Mouse (Mus musculus): ENCODE results near the gene Apoe. TPM values are rescaled to one million over a fixed set of nuclear protein-coding genes. Genes with fewer than 3 reads are reported as not detected.

Gene Apoe
- total and polyA plus RNA-seq, 3 experiments = 33.3 to 61.4 TPM; not detected in 1

- Histone ChIP-seq H3K4me3 (ENCODE audit: control insufficient read depth in 1 of 2, insufficient read depth in 1 of 2, low read depth in 2 of 2, low read length in 2 of 2) (no peak overlapping the region), H3K27ac (ENCODE audit: control insufficient read depth, low read depth, low read length) (peak overlapping the region; percentile 98), H3K9me3 (replicated peaks; ENCODE audit: insufficient read depth, low read length) (no peaks in the 10 kb centered on the region), H3K4me1 (ENCODE audit: control insufficient read depth in 1 of 2, insufficient read depth in 2 of 2, low read length in 2 of 2) (peaks cover 14 to 51% of the 10 kb centered on the region in 2 experiments), H3K79me2 (ENCODE audit: control insufficient read depth, insufficient read depth, low read length, poor library complexity) (no peaks in the 10 kb centered on the region), H3K9ac (ENCODE audit: control insufficient read depth, low read depth, low read length, poor library complexity, severe bottlenecking) (no peak overlapping the region), H3K36me3 (ENCODE audit: control insufficient read depth in 1 of 2, insufficient read depth in 2 of 2, low read length in 2 of 2) (peaks cover 0 to 46% of the 10 kb centered on the region in 2 experiments; a peak in 2 of 4 replicates), H3K27me3 (ENCODE audit: control insufficient read depth in 1 of 2, insufficient read depth in 2 of 2, low read length in 2 of 2) (no peaks in the 10 kb centered on the region)
- DNase-seq (ENCODE audit: low read depth, low spot score) = no peak
- TF ChIP-seq ELF1 (IDR thresholded peaks at IDR 0.05; ENCODE audit: low read depth, low read length) (no peak), NRF1 (IDR thresholded peaks at IDR 0.05; ENCODE audit: insufficient read depth, low read depth, low read length, poor library complexity, severe bottlenecking) (no peak), EP300 (IDR thresholded peaks at IDR 0.05; ENCODE audit: low read depth in 1 of 2, low read length in 2 of 2) (no peak), MYB (IDR thresholded peaks at IDR 0.05; ENCODE audit: low read depth, low read length) (no peak), TBP (IDR thresholded peaks at IDR 0.05; ENCODE audit: low read depth, low read length) (no peak), NELFE (IDR thresholded peaks at IDR 0.05; ENCODE audit: low read depth, low read length) (no peak), HCFC1 (IDR thresholded peaks at IDR 0.05; ENCODE audit: low read depth, low read length) (no peak), BHLHE40 (IDR thresholded peaks at IDR 0.05; ENCODE audit: borderline replicate concordance, low read depth, low read length) (no peak), MAFK (IDR thresholded peaks at IDR 0.05; ENCODE audit: borderline replicate concordance, low read depth, low read length) (no peak), CTCF (IDR thresholded peaks at IDR 0.05 in 2 of 3, conservative IDR thresholded peaks at IDR 0.05 in 1 of 3; ENCODE audit: control insufficient read depth in 1 of 3, insufficient read depth in 1 of 3, low read depth in 2 of 3, low read length in 3 of 3, poor library complexity in 1 of 3, severe bottlenecking in 1 of 3) (no peak), GATA1 (IDR thresholded peaks at IDR 0.05; ENCODE audit: low read depth, low read length) (no peak), TCF12 (IDR thresholded peaks at IDR 0.05; ENCODE audit: low read depth, low read length) (no peak), POLR2AphosphoS5 (IDR thresholded peaks at IDR 0.05; ENCODE audit: borderline replicate concordance, low read depth, low read length) (no peak), MAZ (IDR thresholded peaks at IDR 0.05; ENCODE audit: low read depth, low read length) (no peak), USF1 (IDR thresholded peaks at IDR 0.05; ENCODE audit: low read depth, low read length) (no peak), E2F4 (IDR thresholded peaks at IDR 0.05; ENCODE audit: borderline replicate concordance, low read depth, low read length) (no peak)
These were observed 2.6 kb downstream of the Apoe start for GRCm38 (mm10) chr7:19696336-19696873.

- H3K9ac ChIP-seq (ENCODE audit: control insufficient read depth, low read depth, low read length, poor library complexity, severe bottlenecking) = no peak overlapping the region
- H3K27me3 ChIP-seq (ENCODE audit: control insufficient read depth in 1 of 2, insufficient read depth in 2 of 2, low read length in 2 of 2) = no peaks in the 10 kb centered on the region
- H3K4me3 ChIP-seq (ENCODE audit: control insufficient read depth in 1 of 2, insufficient read depth in 1 of 2, low read depth in 2 of 2, low read length in 2 of 2) = no peak overlapping the region
- H3K4me1 ChIP-seq (ENCODE audit: control insufficient read depth in 1 of 2, insufficient read depth in 2 of 2, low read length in 2 of 2) = peaks cover 14 to 49% of the 10 kb centered on the region in 2 experiments
- no peaks in the 10 kb centered on the region for H3K9me3 ChIP-seq (replicated peaks; ENCODE audit: insufficient read depth, low read length)
- peaks cover 0 to 44% of the 10 kb centered on the region in 2 experiments; a peak in 2 of 4 replicates for H3K36me3 ChIP-seq (ENCODE audit: control insufficient read depth in 1 of 2, insufficient read depth in 2 of 2, low read length in 2 of 2)
- peak overlapping the region; percentile 98 for H3K27ac ChIP-seq (ENCODE audit: control insufficient read depth, low read depth, low read length)
- H3K79me2 ChIP-seq (ENCODE audit: control insufficient read depth, insufficient read depth, low read length, poor library complexity) = no peaks in the 10 kb centered on the region
- no peak for DNase-seq (ENCODE audit: low read depth, low spot score)
- TF ChIP-seq MYC (IDR thresholded peaks at IDR 0.05; ENCODE audit: low read depth, low read length) = 0 out of 2 replicates have a peak, but pooled peaks have one; percentile 32
- TF ChIP-seq KAT2A (conservative IDR thresholded peaks at IDR 0.05; ENCODE audit: low read depth, low read length) = no peak
- no peak for TF ChIP-seq USF1 (IDR thresholded peaks at IDR 0.05; ENCODE audit: low read depth, low read length)
- TF ChIP-seq TAL1 (IDR thresholded peaks at IDR 0.05; ENCODE audit: low read length) = no peak
- TF ChIP-seq ZMIZ1 (IDR thresholded peaks at IDR 0.05; ENCODE audit: low read depth, low read length) = 0 out of 2 replicates have a peak, but pooled peaks have one; percentile 23
- TF ChIP-seq CTCF (IDR thresholded peaks at IDR 0.05 in 2 of 3, conservative IDR thresholded peaks at IDR 0.05 in 1 of 3; ENCODE audit: control insufficient read depth in 1 of 3, insufficient read depth in 1 of 3, low read depth in 2 of 3, low read length in 3 of 3, poor library complexity in 1 of 3, severe bottlenecking in 1 of 3) = peak in 2 of 3 experiments; percentile 5 to 13; a peak in 2 of 6 replicates
These were observed 3.1 kb downstream of the Apoe start for GRCm38 (mm10) chr7:19695881-19696280.

Measured in MEL (cell line).